Mouse (Mus musculus): ENCODE results near the gene Aspg.

The Aspg gene

GRCm38 (mm10) chr12:112151244-112151979 is 44.9 kb downstream of the Aspg start:
- no peak for DNase-seq (ENCODE audit: low spot score)

GRCm38 (mm10) chr12:112151980-112152362 is 45.5 kb downstream of the Aspg start:
- no peak for DNase-seq (ENCODE audit: low spot score)

- no peak for DNase-seq (ENCODE audit: low spot score)
These were observed 47.1 kb downstream of the Aspg start for GRCm38 (mm10) chr12:112153597-112153996.

- no peak for DNase-seq (ENCODE audit: low spot score)
These were observed 48.0 kb downstream of the Aspg start for GRCm38 (mm10) chr12:112154476-112154875.

- DNase-seq (ENCODE audit: low spot score), result no peak
These were observed 49.0 kb downstream of the Aspg start for GRCm38 (mm10) chr12:112155218-112156051.

GRCm38 (mm10) chr12:112156804-112157203 is 50.3 kb downstream of the Aspg start:
- DNase-seq (ENCODE audit: low spot score), result no peak

GRCm38 (mm10) chr12:112158246-112158645 is 51.8 kb downstream of the Aspg start:
- DNase-seq (ENCODE audit: low spot score), result no peak

- DNase-seq (ENCODE audit: low spot score), result no peak
These were observed 52.3 kb downstream of the Aspg start for GRCm38 (mm10) chr12:112158784-112159183.

GRCm38 (mm10) chr12:112163981-112164839 is 57.7 kb downstream of the Aspg start:
- no peak for DNase-seq (ENCODE audit: low spot score)

GRCm38 (mm10) chr12:112164840-112165219 is 58.4 kb downstream of the Aspg start:
- no peak for DNase-seq (ENCODE audit: low spot score)

- no peak for DNase-seq (ENCODE audit: low spot score)
These were observed 62.8 kb downstream of the Aspg start for GRCm38 (mm10) chr12:112169240-112169639.

- DNase-seq (ENCODE audit: low spot score), result no peak
These were observed 64.4 kb downstream of the Aspg start for GRCm38 (mm10) chr12:112170671-112171574.

- no peak for DNase-seq (ENCODE audit: low spot score)
These were observed 65.2 kb downstream of the Aspg start for GRCm38 (mm10) chr12:112171657-112172056.

- DNase-seq (ENCODE audit: low spot score), result no peak
These were observed 65.7 kb downstream of the Aspg start for GRCm38 (mm10) chr12:112172214-112172613.

Data from urinary bladder, postnatal 10 days (tissue).